Mouse (Mus musculus): ENCODE data around the gene Fli1.

Gene Fli1

DNA sequence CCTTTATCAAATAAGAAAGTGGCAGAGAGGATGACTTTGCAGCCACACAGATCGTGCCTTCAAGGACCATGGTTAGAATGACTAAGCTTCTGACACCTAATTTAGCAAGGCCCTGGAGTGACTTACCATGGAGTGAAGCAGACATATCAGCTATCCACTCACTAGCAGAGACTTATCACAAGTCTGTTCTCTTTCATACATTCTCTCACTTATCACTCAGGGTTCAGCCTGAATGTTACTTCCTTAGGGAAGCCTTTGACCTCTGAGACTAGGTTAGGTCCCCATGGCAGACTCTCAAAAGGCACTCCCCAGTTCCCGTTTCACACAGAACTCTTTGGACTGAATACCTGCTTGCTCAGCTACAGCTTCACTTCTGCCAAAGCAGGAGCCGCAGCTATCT, 21.3 kb downstream of the Fli1 start:
- DNase-seq = no peak

DNA sequence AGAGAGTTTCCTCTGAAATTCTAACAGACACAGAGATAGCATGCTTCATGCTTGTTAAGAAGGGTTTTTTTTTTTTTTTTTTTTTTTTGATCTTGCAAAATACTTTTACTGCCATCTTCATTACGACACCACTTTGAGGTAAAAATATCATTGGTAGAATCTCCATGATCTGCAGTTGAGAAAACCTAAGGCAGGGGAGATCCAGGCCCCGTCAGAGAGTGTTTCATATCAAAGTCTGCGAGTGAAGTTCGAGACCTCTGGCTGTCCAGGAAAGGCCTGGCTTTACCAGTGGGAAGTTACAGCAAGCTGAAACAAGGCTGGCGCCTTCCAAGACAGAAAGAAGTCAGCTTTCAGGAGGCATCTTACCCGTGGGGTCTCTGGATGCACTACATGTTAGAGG, 21.8 kb downstream of the Fli1 start:
- no peak for DNase-seq

DNA sequence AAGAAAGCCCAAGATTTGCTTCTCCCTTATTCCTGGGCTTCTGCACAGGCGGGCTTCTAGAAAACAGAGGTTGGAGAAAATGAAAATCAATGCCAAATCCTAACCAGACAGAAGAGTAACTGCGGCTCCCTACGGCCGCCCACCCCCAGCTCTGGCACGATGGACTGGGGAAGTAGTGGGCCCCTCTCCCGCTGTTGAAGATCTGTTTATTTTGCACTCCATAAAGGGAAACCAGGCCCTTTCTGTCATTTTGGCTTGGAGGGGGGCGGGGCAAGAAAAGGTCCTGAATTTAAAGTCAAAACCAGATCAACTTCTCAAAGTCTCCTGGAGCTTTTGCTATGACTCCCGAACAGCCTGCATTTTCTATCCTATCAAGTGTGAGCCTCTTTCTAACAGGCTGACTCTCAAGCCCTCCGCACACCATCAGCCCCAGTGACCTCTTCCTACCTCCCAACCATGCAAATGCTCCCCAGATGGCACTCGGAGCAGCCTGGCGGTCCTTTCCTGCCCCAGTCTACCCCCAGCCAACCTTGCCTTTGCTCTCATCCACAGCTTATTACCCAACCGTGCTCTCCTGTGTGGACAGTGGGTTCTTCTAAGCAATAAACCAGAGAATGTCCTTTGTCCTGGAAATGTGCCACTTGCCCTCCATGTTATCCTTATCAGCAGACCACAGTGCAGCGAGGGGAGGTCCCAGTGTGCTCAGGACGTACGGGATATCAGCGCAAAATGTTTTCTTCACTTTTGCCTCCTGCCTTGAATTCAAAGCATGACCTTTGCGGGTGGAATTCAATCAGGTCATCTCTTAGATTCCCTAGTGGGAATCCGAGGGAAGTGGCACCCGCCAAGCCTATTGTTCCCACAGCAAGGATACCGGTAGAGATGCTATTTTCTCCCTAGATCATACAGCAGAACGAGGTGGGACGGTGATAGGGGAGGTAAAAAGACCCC, 23.3 kb downstream of the Fli1 start:
- DNase-seq = no peak

DNA sequence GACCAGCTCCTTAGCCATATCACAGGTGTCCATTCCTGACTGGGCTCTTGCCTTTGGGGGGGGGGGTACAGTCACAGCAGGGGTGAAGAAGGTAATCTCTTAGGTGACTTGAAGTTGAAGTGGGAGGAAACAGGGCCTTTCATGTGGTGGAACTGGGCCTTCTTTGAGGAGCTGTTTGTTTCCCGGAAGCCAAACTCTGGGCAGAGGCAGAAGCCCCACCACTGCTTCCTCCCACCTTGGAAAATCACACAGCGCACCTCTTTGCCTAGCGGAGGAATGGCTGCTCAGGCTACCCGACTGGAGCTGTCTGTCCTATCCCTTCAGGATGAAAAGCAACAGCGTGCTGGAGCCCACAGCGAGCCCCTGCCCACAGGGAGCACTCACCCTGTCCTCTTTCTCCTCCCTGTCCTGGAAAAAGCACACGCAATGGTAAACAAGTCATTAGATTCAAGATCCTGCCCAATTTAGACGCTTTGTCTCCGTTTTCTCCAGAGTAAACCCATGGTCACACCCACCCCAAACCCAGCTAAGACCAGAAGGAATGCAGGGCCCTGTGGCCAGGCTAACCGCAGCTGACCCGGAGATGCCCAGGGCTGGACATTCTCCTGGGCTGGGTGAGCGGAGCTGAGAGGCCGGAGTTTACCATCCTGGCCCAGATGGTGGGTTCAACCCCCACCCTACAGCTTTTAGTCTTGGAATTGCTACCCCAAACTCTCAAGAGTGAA, 24.1 kb downstream of the Fli1 start:
- DNase-seq = no peak

DNA sequence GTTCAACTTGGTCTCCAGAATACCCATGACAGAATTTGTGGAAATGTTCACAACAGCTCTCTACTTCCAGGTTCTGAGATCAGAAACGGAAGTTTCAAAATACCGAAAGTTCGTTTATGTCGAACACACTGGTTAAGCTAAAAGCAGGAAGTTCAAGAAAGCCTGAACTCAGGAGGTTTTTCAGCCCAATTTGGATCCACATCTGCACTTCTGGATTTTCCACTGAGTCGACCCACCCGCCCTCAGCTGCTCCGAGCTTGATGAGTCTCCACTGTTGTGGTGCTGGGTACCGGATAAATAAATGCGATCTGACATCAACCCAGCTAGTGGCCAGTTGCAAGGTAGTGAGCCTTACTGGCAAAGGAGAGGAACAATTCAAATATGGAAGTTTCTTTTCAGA, 26.0 kb downstream of the Fli1 start:
- no peak for DNase-seq

DNA sequence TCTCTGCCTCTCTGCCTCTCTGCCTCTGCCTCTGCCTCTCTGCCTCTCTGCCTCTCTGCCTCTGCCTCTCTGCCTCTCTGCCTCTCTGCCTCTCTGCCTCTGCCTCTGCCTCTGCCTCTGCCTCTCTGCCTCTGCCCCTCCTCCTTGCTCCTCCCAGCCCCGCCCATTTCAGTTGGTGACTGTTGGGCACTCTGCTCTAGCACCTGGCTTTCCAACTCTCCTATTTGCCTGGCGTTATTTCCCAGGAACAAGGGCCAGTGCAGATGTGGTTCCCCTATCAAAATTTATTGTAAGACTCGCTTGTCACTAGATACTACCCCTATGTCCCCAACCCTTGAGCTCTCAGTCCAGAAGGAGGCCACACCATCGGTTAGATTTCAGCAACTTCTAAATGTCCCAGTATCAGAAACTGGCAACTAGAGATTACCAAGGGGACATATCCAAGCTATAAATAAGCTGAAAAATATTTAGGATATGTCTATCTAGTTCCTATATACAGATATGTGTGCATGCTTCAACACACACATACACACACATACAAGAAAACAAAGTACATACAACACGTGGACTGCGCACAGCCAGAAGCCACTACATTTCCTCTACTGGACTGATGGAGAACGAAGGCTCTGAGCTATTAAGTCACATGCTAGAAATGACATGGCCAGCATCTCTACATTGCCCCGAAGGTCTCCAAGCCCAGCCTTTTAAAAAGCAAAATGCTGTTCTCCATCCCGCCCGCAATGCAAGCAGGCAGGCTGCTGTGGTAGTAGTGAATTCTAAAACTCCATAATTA, 26.6 kb downstream of the Fli1 start:
- DNase-seq = no peak

DNA sequence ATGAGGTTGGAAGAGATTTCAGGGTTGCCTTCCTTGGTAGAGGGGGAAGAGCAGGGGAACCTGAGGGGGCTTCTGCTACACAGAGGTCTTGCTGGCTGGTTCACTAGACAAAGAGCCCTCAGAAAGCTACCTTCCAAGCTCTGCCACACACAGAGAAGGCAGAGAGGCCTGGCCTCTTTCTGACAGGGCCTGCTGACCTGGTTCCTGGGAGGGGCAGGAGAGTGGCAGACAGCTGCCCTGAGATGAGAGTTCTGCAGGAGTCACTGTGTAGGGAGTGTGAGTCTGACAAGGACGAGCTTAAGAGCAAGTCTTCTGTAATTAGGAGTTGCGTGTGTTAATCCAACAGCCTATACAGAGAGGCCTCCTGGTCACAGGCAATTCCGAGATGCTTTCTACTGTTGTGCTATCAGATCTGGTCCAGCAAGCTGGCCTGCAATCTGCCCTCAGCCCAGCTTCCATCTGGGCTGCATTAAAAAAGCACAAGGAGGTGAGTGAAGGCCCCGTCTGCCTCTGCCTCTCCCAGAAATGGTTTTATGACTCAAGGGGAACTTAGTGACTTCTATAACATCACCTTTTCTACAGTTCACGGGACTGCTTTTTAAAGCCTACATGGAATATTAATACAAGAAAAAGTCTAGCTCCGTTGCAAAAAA, 28.1 kb downstream of the Fli1 start:
- DNase-seq = no peak

DNA sequence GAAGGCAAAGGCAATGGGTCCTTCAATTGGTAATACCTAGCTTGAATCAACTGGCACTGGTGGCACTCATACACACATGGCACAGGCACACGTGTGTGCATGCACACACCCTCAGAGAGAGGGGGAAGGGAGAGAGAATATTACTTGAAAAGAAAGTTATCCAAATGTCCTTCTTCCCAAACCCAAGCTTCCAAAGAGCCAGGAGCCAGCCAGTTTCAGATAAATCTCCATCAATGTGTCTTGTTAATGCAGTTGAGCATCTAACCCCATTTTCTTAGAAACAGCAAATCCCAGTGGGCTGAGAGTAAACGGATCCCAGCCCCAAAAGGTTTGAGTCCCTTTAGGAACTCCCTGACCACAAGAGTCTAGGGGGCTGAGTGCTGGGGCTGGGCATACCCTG, 29.2 kb downstream of the Fli1 start:
- no peak for DNase-seq

DNA sequence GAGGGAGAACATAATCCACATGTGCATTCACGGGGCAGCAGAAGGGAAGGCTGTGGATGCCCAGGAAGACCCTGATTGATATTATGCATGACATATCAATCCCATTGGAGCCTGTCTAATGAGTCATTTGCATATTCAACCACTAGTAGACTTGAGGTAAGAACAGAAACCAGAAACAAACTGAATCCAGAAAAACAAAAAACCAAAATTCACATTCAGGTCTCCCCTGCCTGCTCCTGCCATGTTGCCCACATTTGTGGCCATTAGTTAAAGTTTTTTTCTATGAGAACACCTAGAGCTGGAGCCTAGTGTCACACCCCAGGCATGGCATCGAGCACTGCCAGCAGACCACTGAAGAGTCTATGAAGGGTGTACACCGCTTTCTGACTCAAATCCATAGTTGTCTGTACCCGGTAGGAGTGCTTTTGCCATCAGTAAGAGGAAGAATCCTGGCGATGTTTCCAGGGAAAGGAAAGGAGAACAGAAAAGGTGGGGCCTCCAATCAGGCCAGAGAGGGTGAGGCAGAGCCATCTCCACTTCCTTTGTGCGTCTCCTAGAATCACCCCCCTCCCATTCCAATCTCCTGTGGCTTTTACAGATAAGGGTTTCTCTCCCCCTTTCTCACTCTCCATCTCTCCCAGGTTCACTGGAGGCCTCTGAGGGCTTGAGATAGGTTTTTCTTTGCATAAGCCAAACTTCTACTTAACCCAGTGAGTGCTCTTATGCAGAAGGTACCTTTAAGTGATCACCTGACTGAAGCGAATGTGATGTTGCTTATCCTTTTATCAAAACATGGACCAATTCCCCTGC, 32.0 kb downstream of the Fli1 start:
- DNase-seq = no peak

DNA sequence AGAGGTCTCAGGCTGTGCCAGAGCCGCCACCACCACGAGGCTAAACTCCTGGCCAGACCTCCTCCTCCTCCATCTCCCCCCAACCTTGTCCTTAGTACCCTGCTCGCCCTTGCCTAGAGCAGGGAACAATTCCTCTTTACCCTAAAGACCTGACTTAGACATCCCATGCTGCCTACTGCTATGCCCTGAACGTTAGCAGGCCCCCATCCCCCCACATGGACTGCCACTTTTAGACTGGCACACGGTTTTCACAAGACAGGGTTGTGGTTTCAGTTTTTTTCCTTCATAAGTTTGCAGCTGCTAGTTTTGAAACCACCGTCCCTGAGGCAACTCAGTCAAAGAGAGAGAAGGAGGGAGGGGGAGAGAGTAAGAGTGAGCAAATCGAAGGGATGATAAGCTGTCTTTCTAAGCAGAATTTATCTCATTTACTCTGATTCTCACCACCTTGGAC, 32.9 kb downstream of the Fli1 start:
- no peak for DNase-seq

DNA sequence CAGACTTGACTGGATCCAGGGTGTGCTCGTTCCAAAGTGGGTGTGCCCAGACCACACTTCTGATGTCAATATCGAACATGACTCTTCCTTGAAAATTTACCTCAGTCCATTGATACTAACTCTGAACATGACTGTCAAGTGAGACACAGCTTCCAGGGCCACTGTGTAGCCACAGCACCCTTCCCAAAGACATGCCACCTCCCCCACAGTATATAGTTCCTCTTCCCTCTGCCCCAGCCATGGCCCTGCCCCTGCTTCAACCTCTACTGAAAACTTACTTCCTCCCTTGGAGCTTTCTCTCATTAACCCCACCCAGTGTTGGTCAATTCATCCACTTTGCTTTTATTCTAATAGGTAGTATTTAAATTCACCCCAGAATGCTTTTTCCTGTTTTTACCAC, 34.0 kb downstream of the Fli1 start:
- no peak for DNase-seq

DNA sequence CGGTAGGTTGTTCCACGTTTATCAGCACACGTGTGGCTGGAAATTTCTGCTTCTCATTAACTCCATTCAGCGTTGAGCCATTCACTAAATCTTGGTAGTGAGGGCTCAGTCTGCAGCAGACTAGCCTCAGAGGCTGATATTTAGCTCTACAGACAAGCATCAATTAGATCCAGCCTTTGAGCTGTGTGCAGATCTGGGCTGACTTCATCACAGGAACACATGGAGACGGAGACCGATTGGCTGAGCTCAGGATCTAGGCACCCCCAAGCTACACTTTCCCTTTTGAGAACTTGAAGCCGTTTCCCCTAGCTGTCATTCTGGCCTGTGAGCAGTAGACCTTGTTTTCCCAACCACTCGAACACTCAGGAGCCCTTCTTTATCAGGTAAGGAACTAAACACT, 34.5 kb downstream of the Fli1 start:
- no peak for DNase-seq

DNA sequence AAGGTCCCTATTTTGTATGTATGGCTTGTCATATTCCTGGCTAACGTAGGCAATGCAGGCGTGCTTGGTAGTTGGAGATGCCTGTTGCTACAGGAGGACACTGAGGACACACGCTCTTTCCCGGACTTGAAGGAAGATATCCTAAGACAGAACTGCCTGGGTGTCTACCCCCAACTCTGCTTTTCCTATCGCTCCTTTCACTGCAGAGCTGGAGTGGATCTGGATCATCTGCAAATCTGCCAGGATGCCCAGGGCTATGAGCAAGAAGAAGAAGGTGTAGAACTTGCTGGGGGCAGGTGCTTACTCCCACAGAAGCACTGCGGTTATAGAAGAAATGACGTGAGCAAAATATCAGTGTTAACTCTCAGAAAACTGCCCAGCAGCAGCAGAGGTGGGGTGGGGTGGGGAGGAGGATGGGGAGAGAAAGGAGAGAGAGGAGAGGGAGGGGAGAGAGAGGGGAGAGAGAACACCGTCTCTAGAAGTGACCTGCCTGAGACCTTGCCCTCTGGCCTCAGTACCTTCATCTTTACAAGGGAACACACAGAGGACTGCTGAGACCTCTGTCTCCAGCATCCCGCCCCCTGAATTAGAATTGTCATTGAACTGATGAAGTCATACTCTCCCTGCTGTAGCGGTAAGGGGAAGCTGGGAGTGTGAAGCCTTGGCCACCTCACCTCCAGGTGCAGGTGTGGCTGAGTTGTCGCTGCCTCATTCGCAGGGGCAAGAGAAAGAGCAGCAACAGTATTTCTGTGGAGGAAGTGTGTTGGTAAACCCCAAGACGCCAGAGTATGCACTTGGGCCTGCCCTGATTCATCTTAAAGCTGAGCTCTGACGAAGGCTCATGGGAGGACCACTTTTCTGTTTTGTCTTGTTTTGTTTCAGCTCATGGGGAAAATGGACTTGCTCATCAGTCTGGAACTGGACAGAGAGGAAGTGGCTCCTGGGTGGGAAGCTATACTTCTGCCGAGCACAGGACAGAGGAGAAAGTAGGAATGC, 35.5 kb downstream of the Fli1 start:
- DNase-seq = no peak

DNA sequence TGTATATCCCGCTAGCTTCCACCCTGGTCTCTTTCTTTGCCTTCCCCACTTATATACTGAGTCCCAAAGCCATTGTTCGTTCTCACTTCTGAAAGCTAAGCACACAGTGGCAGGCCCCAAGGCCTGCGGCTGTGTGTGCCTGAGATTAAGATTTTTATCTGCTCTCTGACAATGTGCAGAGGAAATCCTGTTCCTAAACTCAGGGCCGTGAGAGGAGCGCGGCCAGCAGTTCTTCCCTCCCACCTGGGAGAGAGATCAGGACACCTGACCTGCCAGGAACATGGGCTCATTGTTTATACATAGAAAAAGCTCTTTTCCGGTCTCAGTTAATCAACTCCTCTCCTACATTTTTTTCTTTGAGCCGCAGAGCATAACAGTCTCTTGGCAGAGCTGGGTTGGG, 36.5 kb downstream of the Fli1 start:
- DNase-seq = no peak

DNA sequence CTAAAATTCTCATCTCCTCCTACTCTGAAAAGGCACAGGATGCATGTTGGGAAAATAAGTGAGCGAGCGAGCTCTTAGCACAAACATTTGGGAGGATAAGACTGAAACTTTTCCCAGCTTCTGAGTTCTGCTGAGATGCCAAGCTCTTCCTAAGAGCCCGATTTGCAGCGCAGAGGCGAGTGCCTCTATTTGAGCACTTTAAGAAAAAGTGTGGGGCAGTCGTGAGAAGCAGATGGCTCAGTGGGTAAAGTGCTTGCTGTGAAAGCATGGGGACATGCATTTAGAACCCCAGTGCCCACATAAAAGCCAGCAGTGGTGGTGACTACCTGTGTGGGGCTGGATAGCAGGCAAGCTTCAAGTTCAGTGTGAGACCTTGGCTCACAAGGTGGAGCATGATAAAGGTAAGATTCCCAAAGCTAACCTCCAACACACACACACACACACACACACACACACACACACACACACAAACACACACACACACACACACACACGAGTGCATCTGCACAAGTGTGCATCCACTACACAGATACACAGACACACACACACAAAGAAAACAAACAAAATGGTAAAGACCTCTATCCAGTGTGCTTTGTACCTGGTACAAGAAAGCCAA, 37.1 kb downstream of the Fli1 start:
- peak; percentile 20 for DNase-seq

DNA sequence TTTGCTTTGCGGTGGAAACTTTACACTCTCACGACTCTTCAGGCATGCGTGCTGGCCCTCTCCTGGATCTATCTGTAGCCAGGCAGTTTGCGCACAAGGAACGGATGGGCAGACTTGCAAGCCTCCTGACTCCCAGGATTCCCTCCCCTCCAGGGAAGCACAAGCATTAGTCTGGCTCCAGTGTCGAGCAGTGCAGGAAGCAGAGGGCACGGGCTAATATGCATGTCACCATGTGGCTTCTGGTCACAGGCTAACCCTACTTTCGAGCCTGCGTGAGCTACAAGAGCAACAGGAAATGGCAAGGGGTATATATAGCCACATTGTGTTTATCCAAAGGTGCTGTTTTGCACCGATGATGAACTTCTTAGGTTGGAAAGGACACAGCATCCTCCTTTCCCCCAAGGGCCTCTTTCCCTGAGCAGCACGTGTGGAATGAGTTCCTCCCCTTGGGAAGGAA, 38.6 kb downstream of the Fli1 start:
- no peak for DNase-seq

DNA sequence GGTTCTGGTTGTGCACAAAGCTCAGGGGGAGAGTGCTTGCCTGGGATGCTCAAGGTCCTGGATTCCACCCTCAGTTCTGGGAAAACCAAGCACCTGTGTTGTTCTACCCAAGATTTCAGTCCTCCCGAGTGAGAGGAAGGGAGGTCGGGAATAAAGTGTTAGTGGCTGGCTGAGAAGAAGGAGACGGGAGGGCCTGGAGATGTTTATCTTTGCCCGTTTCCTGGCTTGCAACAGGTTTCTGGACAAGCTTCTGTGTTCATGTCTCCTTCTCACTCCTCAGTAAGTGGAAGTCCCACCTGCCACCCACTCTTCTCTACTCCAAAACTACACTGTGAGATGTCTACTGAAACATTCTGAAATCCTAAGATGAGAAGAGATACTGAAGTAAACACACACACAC, 39.2 kb downstream of the Fli1 start:
- DNase-seq = no peak

DNA sequence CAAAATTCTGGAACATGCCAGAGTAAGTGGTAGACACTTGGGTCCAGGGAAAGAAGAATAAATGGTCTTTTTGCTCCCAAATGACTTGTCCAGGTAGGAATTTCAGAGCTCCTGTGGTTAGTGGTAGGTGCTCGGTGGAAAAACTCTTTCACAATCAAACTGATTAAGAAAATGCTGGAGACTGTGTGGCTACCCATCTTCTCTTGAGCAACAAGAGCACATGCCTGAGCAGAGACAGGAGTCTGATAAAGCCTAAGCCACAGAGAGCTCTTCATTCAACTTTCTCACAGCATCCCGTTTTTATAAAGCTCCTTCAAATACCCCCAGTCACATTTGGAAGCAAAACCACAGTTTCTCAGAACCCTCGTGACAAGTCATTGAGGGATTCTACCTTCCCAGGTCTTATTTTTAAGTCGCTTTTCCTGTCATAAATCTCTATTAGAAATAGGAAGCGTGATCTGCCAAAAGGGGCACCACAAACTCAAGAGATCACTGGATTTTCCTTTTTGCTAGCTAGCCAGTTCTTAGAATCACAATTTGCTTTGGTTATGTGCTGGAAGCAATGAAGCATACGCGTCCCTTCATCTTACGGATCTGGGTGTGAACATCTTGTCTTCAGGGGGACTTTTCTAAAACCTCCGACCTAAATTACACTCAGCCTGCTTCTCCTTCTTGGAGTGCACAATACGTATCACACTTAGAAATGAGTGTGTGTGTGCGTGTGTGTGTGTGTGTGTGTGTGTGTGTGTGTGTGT, 40.2 kb downstream of the Fli1 start:
- DNase-seq = no peak

DNA sequence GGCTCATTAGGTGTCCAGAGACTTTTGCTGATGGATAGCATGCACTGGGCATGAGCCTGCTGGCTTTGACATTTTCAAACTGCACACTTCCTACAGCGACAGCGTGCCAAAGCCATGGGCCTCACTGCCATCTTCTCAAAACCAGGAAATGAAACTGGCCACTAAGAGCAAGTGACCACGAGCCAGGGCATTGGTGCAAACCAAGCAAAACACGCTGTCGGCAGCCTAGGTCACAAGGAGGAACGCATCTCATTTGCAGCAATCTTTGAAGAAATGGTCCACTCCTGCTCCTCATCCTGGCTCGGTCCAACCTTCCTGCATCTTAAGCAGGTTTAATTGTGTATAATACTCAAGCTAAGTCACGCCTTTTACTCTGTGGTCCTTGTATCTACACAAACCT, 41.8 kb downstream of the Fli1 start:
- DNase-seq = no peak
